Mouse (Mus musculus) neural tube, embryonic 12.5 days (tissue): ENCODE measurements around the gene Paqr5. TPM values are rescaled to one million over a fixed set of nuclear protein-coding genes. Genes with fewer than 3 reads are reported as not detected.

Source experiments
- ATAC-seq: fragments of 200-750 bp; cut with Nextera tagmentation; 2 replicates; pipeline ENCODE4 v1.8.0; 2017; ENCODE audit warnings: low read depth, mild to moderate bottlenecking, moderate TSS enrichment, moderate library complexity; ENCODE audit not compliant: low FRiP score
- H3K27ac ChIP-seq: fragments of 300-500 bp; sonication (generic); 2 replicates; pipeline ENCODE4 v1.5.1; 2016
- H3K27me3 ChIP-seq: fragments of 300-500 bp; sonication (generic); replicated peaks from 2 replicates; pipeline ENCODE4 v1.6.1; 2016; ENCODE audit warnings: mild to moderate bottlenecking
- H3K36me3 ChIP-seq: fragments of 300-500 bp; sonication (generic); 2 replicates; pipeline ENCODE4 v1.6.1; 2016; ENCODE audit warnings: mild to moderate bottlenecking
- H3K4me1 ChIP-seq: fragments of 300-500 bp; sonication (generic); 2 replicates; pipeline ENCODE4 v1.6.1; 2016
- H3K4me2 ChIP-seq: fragments of 300-500 bp; sonication (generic); replicated peaks from 2 replicates; pipeline ENCODE4 v1.6.1; 2016; ENCODE audit warnings: mild to moderate bottlenecking
- H3K4me3 ChIP-seq: fragments of 300-500 bp; sonication (generic); 2 replicates; pipeline ENCODE4 v1.5.1; 2016
- H3K9ac ChIP-seq: fragments of 300-500 bp; sonication (generic); 2 replicates; pipeline ENCODE4 v1.6.1; 2016; ENCODE audit warnings: mild to moderate bottlenecking
- H3K9me3 ChIP-seq: fragments of 300-500 bp; sonication (generic); 2 replicates; pipeline ENCODE4 v1.6.1; 2016; ENCODE audit warnings: mild to moderate bottlenecking
- WGBS: fragments of 180-500 bp; shearing (Covaris S2); methylation state at CpG from one replicate; pipeline ENCODE4 v1.1.7; 2016; 5-methylcytosine and 5-hydroxymethylcytosine counted together
- polyA plus RNA-seq: library from polyadenylated mRNA; unstranded; fragments of >200 nt; fragmentation: Nextera tagmentation; extraction: Ambion mirVana; gene quantifications from 2 replicates; pipeline ENCODE4 v1.2.1, GENCODE M21; 2016

Paqr5 gene
- polyA plus RNA-seq, 1 experiment from 2014 or later = 0.60 TPM

- H3K27ac ChIP-seq = no peak overlapping the region
- H3K9me3 ChIP-seq = no peaks in the 10 kb centered on the region
- H3K27me3 ChIP-seq = no peaks in the 10 kb centered on the region
- H3K9ac ChIP-seq = no peak overlapping the region
- ATAC-seq = no peak
- H3K4me1 ChIP-seq = no peaks in the 10 kb centered on the region; the same call in 1 of the 2 replicates
- H3K36me3 ChIP-seq = no peaks in the 10 kb centered on the region
- WGBS = 85% methylated on average over 10 of the region's 10 CpGs
- H3K4me2 ChIP-seq = no peak overlapping the region
- H3K4me3 ChIP-seq = no peak overlapping the region
These were observed 59.3 kb downstream of the Paqr5 start for GRCm38 (mm10) chr9:61967357-61967756.

- Histone ChIP-seq H3K4me1 (no peaks in the 10 kb centered on the region), H3K27ac (no peak overlapping the region), H3K4me3 (no peak overlapping the region), H3K36me3 (no peaks in the 10 kb centered on the region), H3K9me3 (no peaks in the 10 kb centered on the region), H3K9ac (no peak overlapping the region), H3K4me2 (no peak overlapping the region), H3K27me3 (no peaks in the 10 kb centered on the region)
- no peak for ATAC-seq
- 92% methylated on average over 7 of the region's 7 CpGs for WGBS
These were observed 60.7 kb downstream of the Paqr5 start for GRCm38 (mm10) chr9:61965987-61966386.

DNA sequence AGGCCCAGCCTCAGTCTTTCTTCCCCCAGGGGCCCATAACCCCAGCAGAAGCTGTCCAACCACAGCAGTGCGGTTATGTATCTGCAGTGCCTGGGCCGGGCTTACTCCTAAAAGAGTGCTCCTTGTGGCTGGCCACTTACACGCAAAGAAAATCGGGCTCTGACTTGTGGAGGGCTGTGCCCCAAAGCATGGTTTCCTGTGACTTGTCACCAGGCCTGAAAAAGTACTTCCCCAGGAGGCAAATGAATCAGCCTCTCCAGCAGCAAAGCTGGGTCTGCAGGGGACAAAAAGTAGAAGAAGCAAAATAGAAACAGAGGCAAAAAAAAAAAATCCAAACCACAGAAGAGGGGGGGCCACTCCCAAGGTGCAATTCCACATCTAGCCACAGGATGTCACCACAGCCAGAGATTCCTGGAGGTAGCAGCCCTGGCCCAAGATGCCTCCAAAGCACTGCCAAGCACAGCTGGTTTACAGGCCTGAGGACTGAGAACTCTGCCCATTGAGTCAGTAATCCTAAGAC lies 61.2 kb downstream of the Paqr5 start:
- Histone ChIP-seq H3K4me2 (no peak overlapping the region), H3K36me3 (no peaks in the 10 kb centered on the region), H3K4me3 (no peak overlapping the region), H3K4me1 (no peaks in the 10 kb centered on the region), H3K27ac (no peak overlapping the region), H3K27me3 (no peaks in the 10 kb centered on the region), H3K9me3 (no peaks in the 10 kb centered on the region), H3K9ac (no peak overlapping the region)
- WGBS = 40% methylated on average over 4 of the region's 4 CpGs
- peak; percentile 33; the same call in 1 of the 2 replicates for ATAC-seq

- Histone ChIP-seq H3K4me1 (no peaks in the 10 kb centered on the region), H3K9me3 (no peaks in the 10 kb centered on the region), H3K27me3 (no peaks in the 10 kb centered on the region), H3K9ac (no peak overlapping the region), H3K36me3 (no peaks in the 10 kb centered on the region), H3K4me3 (no peak overlapping the region), H3K27ac (no peak overlapping the region), H3K4me2 (no peak overlapping the region)
- ATAC-seq = no peak
- WGBS = 83% methylated on average over 6 of the region's 6 CpGs
These were observed 63.3 kb downstream of the Paqr5 start for GRCm38 (mm10) chr9:61963356-61963755.

DNA sequence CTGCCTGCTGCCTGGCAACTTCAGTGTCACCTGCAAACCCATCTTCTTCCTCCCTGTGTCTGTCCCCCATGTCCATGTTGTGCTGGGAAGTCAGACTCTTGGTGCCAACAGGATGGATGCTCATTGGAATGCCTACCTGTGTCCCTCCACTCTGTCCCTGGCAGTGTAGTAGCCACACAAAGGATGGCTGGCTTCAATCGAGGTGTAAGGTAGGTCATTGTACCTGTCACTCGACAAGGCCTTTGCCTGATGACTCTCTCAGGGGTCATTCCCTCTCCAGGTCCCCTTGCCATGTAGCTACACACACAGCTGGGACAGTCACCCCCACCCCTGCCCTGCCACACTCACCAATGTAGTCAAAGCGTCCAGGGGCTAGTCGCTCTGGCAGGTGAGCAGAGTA lies 65.5 kb downstream of the Paqr5 start:
- Histone ChIP-seq H3K4me3 (no peak overlapping the region), H3K36me3 (no peaks in the 10 kb centered on the region)
- 82% methylated on average over 4 of the region's 4 CpGs for WGBS

DNA sequence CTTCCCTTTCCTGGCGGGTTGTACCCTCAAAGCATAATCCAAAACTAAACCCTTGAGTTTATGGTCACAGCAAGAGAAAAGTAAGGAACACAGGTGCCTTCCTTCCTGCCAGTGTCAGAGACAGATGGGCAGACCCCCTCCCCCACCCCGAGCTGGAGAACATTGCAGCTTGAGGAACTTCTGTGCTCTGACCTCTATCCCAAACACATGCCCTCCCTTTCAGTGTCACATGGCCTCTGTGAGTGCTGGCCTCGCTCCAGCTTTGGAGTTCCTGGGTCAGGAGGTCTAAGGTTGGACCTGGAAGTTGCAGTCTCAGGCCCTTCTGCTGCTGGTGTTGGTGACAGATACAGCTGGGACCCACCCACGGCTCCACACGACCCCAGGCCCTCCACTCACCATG lies 65.9 kb downstream of the Paqr5 start:
- Histone ChIP-seq H3K27me3 (no peaks in the 10 kb centered on the region), H3K36me3 (no peaks in the 10 kb centered on the region), H3K27ac (no peak overlapping the region), H3K4me2 (no peak overlapping the region), H3K9ac (no peak overlapping the region), H3K9me3 (no peaks in the 10 kb centered on the region), H3K4me3 (no peak overlapping the region), H3K4me1 (no peaks in the 10 kb centered on the region)
- no peak for ATAC-seq
- WGBS = 76% methylated on average over 5 of the region's 5 CpGs

More for the DNA sequence above, 65.5 kb downstream of the Paqr5 start:
- Histone ChIP-seq H3K27ac (no peak overlapping the region), H3K9me3 (no peaks in the 10 kb centered on the region), H3K4me1 (no peaks in the 10 kb centered on the region), H3K9ac (no peak overlapping the region), H3K4me2 (no peak overlapping the region), H3K27me3 (no peaks in the 10 kb centered on the region)
- no peak for ATAC-seq

- Histone ChIP-seq H3K4me1 (no peaks in the 10 kb centered on the region), H3K4me3 (no peak overlapping the region), H3K9me3 (no peaks in the 10 kb centered on the region), H3K4me2 (no peak overlapping the region), H3K36me3 (no peaks in the 10 kb centered on the region), H3K27me3 (no peaks in the 10 kb centered on the region), H3K27ac (no peak overlapping the region), H3K9ac (no peak overlapping the region)
- no peak for ATAC-seq
- 88% methylated on average over 1 of the region's 1 CpGs for WGBS
These were observed 66.6 kb downstream of the Paqr5 start for GRCm38 (mm10) chr9:61959921-61960569.

DNA sequence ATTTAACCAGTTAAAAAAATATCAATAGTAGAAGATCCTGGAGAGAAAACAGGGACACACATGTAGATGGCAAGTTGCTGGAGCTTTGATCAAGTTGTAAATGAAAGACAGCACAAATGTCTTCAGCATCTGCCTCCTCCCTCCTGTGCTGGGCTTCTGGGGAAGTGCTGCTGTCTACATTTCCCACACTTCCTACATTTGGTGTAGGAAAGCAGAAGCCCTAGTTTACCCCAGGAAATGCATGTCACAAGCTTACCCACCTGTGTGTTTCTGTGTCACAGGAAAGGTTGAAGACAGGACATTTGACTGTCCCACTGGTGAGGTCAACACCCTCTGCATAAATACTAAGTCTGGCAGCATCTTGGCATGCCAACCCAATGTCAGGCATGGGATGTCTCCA lies 71.9 kb downstream of the Paqr5 start:
- Histone ChIP-seq H3K36me3 (no peaks in the 10 kb centered on the region), H3K4me1 (no peaks in the 10 kb centered on the region), H3K9me3 (no peaks in the 10 kb centered on the region), H3K27me3 (no peaks in the 10 kb centered on the region), H3K9ac (no peak overlapping the region), H3K27ac (no peak overlapping the region), H3K4me3 (no peak overlapping the region), H3K4me2 (no peak overlapping the region)
- ATAC-seq = no peak

DNA sequence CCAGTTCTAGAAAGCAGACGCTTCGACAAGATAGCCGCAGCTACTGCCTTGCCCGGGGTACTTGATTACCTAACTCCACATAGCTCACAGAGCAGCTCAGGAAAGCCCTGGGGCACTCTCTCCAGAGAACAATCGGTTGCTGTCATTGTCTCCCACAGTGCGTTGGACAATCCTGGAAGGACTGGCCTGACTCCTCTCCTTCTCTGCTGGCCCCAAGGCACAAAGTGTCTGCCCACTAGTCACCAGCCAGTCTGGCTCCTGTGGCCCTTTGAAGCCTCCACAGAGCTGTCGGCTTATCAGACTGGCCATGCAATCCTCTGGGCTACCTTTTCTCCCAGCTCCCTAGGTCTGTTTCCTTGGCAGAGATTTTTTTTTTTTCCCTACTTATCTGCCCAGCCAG lies 74.4 kb downstream of the Paqr5 start:
- WGBS = 51% methylated on average over 7 of the region's 7 CpGs
- Histone ChIP-seq H3K4me1 (peaks cover 9% of the 10 kb centered on the region), H3K27me3 (no peaks in the 10 kb centered on the region), H3K4me3 (no peak overlapping the region), H3K9me3 (no peaks in the 10 kb centered on the region), H3K36me3 (no peaks in the 10 kb centered on the region), H3K27ac (no peak overlapping the region), H3K9ac (no peak overlapping the region), H3K4me2 (no peak overlapping the region)
- no peak for ATAC-seq

DNA sequence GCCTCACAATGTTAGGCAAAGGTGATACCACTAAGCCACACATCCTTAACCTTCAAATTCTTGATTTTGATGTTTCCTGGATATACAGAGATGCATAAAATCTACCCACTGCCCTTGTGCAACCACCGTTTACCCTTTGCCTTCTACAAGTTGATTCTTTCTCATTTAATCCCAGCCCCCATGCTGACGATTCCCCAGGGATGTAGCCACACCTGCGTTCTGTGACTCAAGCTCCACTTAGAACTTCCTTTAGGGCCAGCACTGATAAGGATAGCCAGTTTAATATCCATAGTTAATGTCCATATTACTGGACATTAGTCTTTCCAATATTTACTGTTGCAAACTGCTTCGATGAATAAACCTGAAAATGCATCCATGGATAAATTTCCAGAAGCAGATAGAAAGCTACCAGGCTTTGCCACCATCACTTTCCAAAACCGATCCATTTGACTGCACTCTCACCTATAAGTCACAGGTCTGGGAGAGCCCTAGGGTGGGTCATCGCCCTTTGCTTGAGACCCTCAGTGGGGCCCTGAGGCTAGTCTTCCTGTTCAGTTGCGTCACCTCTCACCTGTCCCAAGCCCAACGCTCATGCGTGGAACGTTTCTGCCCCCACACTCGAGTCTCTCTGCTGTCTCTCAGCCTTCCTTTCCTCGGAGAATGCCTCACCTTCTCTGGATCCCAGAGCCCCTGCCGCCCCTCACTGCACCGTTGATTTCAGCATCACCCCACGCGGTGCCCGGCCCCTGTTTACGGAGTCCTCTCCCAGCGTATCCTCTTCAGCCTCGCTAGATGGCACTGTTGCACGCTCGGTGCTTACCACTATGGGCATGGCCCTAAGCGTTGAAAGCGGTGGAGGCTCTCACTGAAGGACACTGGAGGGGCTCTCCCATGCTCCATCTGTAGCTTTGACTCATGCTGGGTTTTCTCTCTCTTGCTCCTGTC lies 79.0 kb downstream of the Paqr5 start:
- Histone ChIP-seq H3K4me3 (peak overlapping the region; percentile 76), H3K4me1 (peaks cover 19% of the 10 kb centered on the region), H3K9me3 (no peaks in the 10 kb centered on the region), H3K4me2 (peak overlapping the region; percentile 97), H3K9ac (peak overlapping the region; percentile 45; the same call in 1 of the 2 replicates), H3K36me3 (peaks cover 2% of the 10 kb centered on the region; the same call in 1 of the 2 replicates), H3K27me3 (no peaks in the 10 kb centered on the region), H3K27ac (no peak overlapping the region)
- 9% methylated on average over 24 of the region's 24 CpGs for WGBS
- ATAC-seq = peak; percentile 74

- H3K36me3 ChIP-seq = peaks cover 7% of the 10 kb centered on the region; the same call in 1 of the 2 replicates
- H3K4me3 ChIP-seq = peak within 1 kb of the TSS; percentile 76
- WGBS = under 1% methylated on average over 44 of the region's 44 CpGs
- H3K4me2 ChIP-seq = peak within 1 kb of the TSS; percentile 97
- peak within 1 kb of the TSS; percentile 77 for H3K9ac ChIP-seq
- no peaks in the 10 kb centered on the region for H3K27me3 ChIP-seq
- no peaks in the 10 kb centered on the region for H3K9me3 ChIP-seq
- H3K4me1 ChIP-seq = peaks cover 19% of the 10 kb centered on the region
- H3K27ac ChIP-seq = no peak within 1 kb of the TSS
- peak; percentile 91 for ATAC-seq
These were observed 79.8 kb downstream of the Paqr5 start, which contains the start of gene Kif23 for GRCm38 (mm10) chr9:61946623-61947401. Kif23 (minus strand) TSS chr9:61946774.
